Mouse (Mus musculus): ENCODE measurements around the gene Pou4f1. TPM values are rescaled to one million over a fixed set of nuclear protein-coding genes. Genes with fewer than 3 reads are reported as not detected.

Gene Pou4f1
- polyA plus RNA-seq (2014; fragmentation: Illumina TruSeq; extraction: RNeasy Lipid Tissue Mini Kit (QIAGEN cat#74804); ENCODE audit: low read depth, low replicate concordance): 0.65 TPM

GRCm38 (mm10) chr14:104467966-104468622 lies at the start of gene Pou4f1:
Pou4f1 (minus strand) TSS chr14:104467999.

Other genes starting within 250 kb of the Pou4f1 start
- 3.7 TPM for gene Rnf219, start 54.6 kb upstream of the Pou4f1 start, polyA plus RNA-seq (2014; fragmentation: Illumina TruSeq; extraction: RNeasy Lipid Tissue Mini Kit (QIAGEN cat#74804); ENCODE audit: low read depth, low replicate concordance)

All from heart, adult 10 weeks (tissue).